In the genomic region with DNA sequence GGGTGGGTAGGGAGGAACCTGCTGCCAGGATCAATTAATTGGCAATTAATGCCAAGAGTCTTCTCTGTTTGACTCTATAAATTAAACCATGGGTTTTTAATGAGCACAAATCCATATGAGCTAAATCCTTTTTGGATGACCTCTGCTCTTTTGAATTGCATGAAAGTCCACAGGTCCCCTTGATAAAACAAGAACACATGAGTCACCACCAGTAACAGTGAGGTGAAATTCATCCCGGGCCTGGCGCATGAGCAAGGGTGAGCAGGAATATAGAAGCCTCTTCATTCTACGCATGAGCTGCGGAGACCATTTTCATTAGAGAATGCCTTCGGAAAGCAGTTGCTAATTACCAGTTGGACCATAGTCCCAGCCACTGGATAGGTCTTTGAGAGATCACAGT, we compare ENCODE assay signal across 21 mouse cellular contexts. TPM values are rescaled to one million over a fixed set of nuclear protein-coding genes. Genes with fewer than 3 reads are reported as not detected.
"Had no signal": no experiment of that assay in that cellular context is flagged by ENCODE, and none has a peak within 500 bp of the region (broad histone marks: within the 10 kb centered on the region; RNA-seq: fewer than 3 reads in every experiment).

No protein-coding gene starts in this region.

- H3K4me3 ChIP-seq: neural tube, embryonic 12.5 days; neural tube, embryonic 13.5 days; neural tube, embryonic 15.5 days; stomach, embryonic 15.5 days had no signal

- H3K9ac ChIP-seq: neural tube, embryonic 12.5 days; neural tube, embryonic 13.5 days; neural tube, embryonic 15.5 days; stomach, embryonic 15.5 days had no signal

- H3K4me1 ChIP-seq: neural tube, embryonic 12.5 days; neural tube, embryonic 13.5 days; stomach, embryonic 15.5 days had no signal

- DNase-seq: retina, postnatal 1 day; right cerebral cortex, adult 18-20 months; right cerebral cortex, postnatal 14 days; right cerebral cortex, postnatal 25 days; right cerebral cortex, postnatal 4 days; spleen, adult 18-20 months; thymus, adult 18-20 months; thymus, adult 2 months; thymus, postnatal 14 days; thymus, postnatal 25 days; thymus, postnatal 36 days; thymus, postnatal 4 days had no signal

- H3K36me3 ChIP-seq: neural tube, embryonic 12.5 days; neural tube, embryonic 13.5 days; neural tube, embryonic 15.5 days; stomach, embryonic 15.5 days had no signal

- H3K9me3 ChIP-seq: neural tube, embryonic 12.5 days; neural tube, embryonic 13.5 days; neural tube, embryonic 15.5 days; stomach, embryonic 15.5 days had no signal

- H3K4me2 ChIP-seq: neural tube, embryonic 12.5 days; neural tube, embryonic 13.5 days; neural tube, embryonic 15.5 days; stomach, embryonic 15.5 days had no signal

- H3K27ac ChIP-seq: neural tube, embryonic 12.5 days; neural tube, embryonic 13.5 days; neural tube, embryonic 15.5 days; stomach, embryonic 15.5 days; stomach, postnatal 0 days had no signal

- H3K27me3 ChIP-seq: neural tube, embryonic 12.5 days; neural tube, embryonic 13.5 days; neural tube, embryonic 15.5 days; stomach, embryonic 15.5 days had no signal

RNA-seq across cellular contexts. Expression of a gene that starts 11.3 kb away (rescaled TPM):
- total RNA-seq: neutrophil, adult 5-6 weeks had no signal

RNA-seq across cellular contexts. Expression of a gene that starts 23.2 kb away (rescaled TPM):
- total RNA-seq: neutrophil, adult 5-6 weeks had no signal

RNA-seq across cellular contexts. Expression of a gene that starts 43.3 kb away (rescaled TPM):
- total RNA-seq: neutrophil, adult 5-6 weeks had no signal
- polyA plus RNA-seq: neural tube, embryonic 12.5 days; neural tube, embryonic 13.5 days; neural tube, embryonic 14.5 days; neural tube, embryonic 15.5 days; urinary bladder, adult 2 months had no signal

RNA-seq across cellular contexts. Expression of a gene that starts 48.7 kb away (rescaled TPM):
- total RNA-seq: neutrophil, adult 5-6 weeks had no signal
- polyA plus RNA-seq: neural tube, embryonic 12.5 days; neural tube, embryonic 13.5 days; neural tube, embryonic 14.5 days; neural tube, embryonic 15.5 days; spleen, adult 2 months had no signal
